Mouse (Mus musculus): ENCODE results near the gene Tnfsf18. TPM values are rescaled to one million over a fixed set of nuclear protein-coding genes. Genes with fewer than 3 reads are reported as not detected.

Tnfsf18 gene
- not detected for total RNA-seq (2023)

DNA sequence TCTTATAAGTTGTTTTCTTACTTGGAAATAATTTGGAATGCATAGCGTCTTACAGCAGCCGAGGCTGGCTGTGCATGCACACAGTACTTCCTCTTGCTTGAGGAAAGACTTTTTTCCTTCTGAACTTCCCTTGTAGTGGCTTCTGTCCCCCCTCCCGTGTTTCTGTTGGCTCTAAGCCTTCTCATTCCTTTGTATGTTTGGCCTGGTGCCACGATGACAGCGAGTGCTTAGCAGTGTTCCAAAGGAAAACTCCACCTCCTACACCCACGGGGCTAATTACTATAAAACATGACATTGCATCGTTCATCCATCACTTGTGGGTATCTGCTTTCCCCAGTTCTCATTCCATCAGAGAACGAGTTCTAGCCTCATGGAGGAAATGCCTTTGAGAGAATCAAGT lies at the start of gene Tnfsf18:
TSS of gene Tnfsf18 (plus strand) at position 313 of the 400 bp plus-strand sequence.

Other genes with a start within 250 kb of the Tnfsf18 start
- 389 TPM for gene Prdx6, start 243.4 kb upstream of the Tnfsf18 start, total RNA-seq (2023)
- gene Tnfsf4, start 99.2 kb upstream of the Tnfsf18 start, total RNA-seq (2023), result not detected

Data from CD8-positive naive resting alpha-beta T cell, adult 57 days (primary cell).